Mouse (Mus musculus) stomach, embryonic 16.5 days (tissue): ENCODE data around the gene Nsg2. TPM values are rescaled to one million over a fixed set of nuclear protein-coding genes. Genes with fewer than 3 reads are reported as not detected.
A peak's percentile ranks its signal among the peaks of the same experiment; 100 is the strongest.

ENCODE experiments used
- ATAC-seq: fragments of 200-750 bp; cut with Nextera tagmentation; 2 replicates; pipeline ENCODE4 v1.8.0; 2017; ENCODE audit warnings: moderate number of reproducible peaks, moderate TSS enrichment; ENCODE audit not compliant: insufficient read depth, low FRiP score
- H3K27ac ChIP-seq: fragments of 300-500 bp; sonication (generic); 2 replicates; pipeline ENCODE4 v1.5.1; 2014; ENCODE audit warnings: low read length
- H3K27me3 ChIP-seq: fragments of 300-500 bp; sonication (generic); 2 replicates; pipeline ENCODE4 v1.6.1; 2014; ENCODE audit warnings: low read length, control low read depth, mixed read lengths; ENCODE audit not compliant: control insufficient read depth, insufficient read depth
- H3K36me3 ChIP-seq: fragments of 300-500 bp; sonication (generic); 2 replicates; pipeline ENCODE4 v1.6.1; 2014; ENCODE audit warnings: low read length; ENCODE audit not compliant: control insufficient read depth, insufficient read depth
- H3K4me1 ChIP-seq: fragments of 300-500 bp; sonication (generic); 2 replicates; pipeline ENCODE4 v1.6.1; 2014; ENCODE audit warnings: low read length, control low read depth, mixed read lengths; ENCODE audit not compliant: control insufficient read depth, insufficient read depth
- H3K4me2 ChIP-seq: fragments of 300-500 bp; sonication (generic); 2 replicates; pipeline ENCODE4 v1.6.1; 2014; ENCODE audit warnings: low read depth, low read length, mixed read lengths
- H3K4me3 ChIP-seq: fragments of 300-500 bp; sonication (generic); replicated peaks from 2 replicates; pipeline ENCODE4 v1.5.1; 2014; ENCODE audit warnings: mild to moderate bottlenecking, low read length
- H3K9ac ChIP-seq: fragments of 300-500 bp; sonication (generic); 2 replicates; pipeline ENCODE4 v1.6.1; 2014; ENCODE audit warnings: low read length
- H3K9me3 ChIP-seq: fragments of 300-500 bp; sonication (generic); replicated peaks from 2 replicates; pipeline ENCODE4 v1.6.1; 2016; ENCODE audit warnings: low read length, control low read depth; ENCODE audit not compliant: control insufficient read depth
- WGBS: fragments of 180-500 bp; shearing (Covaris S2); extraction: QIAGEN DNeasy Blood & Tissue Kit; methylation state at CpG from one replicate; pipeline ENCODE4 v1.1.7; 2014; 5-methylcytosine and 5-hydroxymethylcytosine counted together
- polyA plus RNA-seq: library from polyadenylated mRNA; unstranded; fragments of >200 nt; fragmentation: Nextera tagmentation; extraction: Ambion mirVana; gene quantifications from 2 replicates; pipeline ENCODE4 v1.2.1, GENCODE M21; 2015

Nsg2 gene
- polyA plus RNA-seq, 1 experiment from 2014 or later = 8.2 TPM

GRCm38 (mm10) chr11:32087376-32087775, 87.1 kb downstream of the Nsg2 start:
- Histone ChIP-seq H3K36me3 (no peaks in the 10 kb centered on the region), H3K27me3 (no peaks in the 10 kb centered on the region), H3K9me3 (no peaks in the 10 kb centered on the region), H3K4me3 (no peak overlapping the region), H3K27ac (no peak overlapping the region), H3K4me1 (no peaks in the 10 kb centered on the region), H3K9ac (no peak overlapping the region), H3K4me2 (no peak overlapping the region)
- ATAC-seq = no peak
- WGBS = 37% methylated on average over 2 of the region's 2 CpGs

- WGBS = 74% methylated on average over 9 of the region's 9 CpGs
- no peak overlapping the region for H3K27ac ChIP-seq
- no peak overlapping the region for H3K4me2 ChIP-seq
- H3K4me1 ChIP-seq = no peaks in the 10 kb centered on the region
- no peaks in the 10 kb centered on the region for H3K9me3 ChIP-seq
- no peak for ATAC-seq
- H3K9ac ChIP-seq = no peak overlapping the region
- H3K36me3 ChIP-seq = no peaks in the 10 kb centered on the region
- no peak overlapping the region for H3K4me3 ChIP-seq
- H3K27me3 ChIP-seq = no peaks in the 10 kb centered on the region
These were observed 87.6 kb downstream of the Nsg2 start for GRCm38 (mm10) chr11:32087779-32088442.

- H3K27me3 ChIP-seq = no peaks in the 10 kb centered on the region
- H3K36me3 ChIP-seq = no peaks in the 10 kb centered on the region
- no peak overlapping the region for H3K27ac ChIP-seq
- H3K9me3 ChIP-seq = no peaks in the 10 kb centered on the region
- 87% methylated on average over 4 of the region's 4 CpGs for WGBS
- no peak for ATAC-seq
- H3K4me1 ChIP-seq = peaks cover 4% of the 10 kb centered on the region; the same call in 1 of the 2 replicates
- H3K4me2 ChIP-seq = no peak overlapping the region
- no peak overlapping the region for H3K9ac ChIP-seq
- no peak overlapping the region for H3K4me3 ChIP-seq
These were observed 95.5 kb downstream of the Nsg2 start for GRCm38 (mm10) chr11:32095793-32096192.

- 80% methylated on average over 6 of the region's 6 CpGs for WGBS
- ATAC-seq = no peak
- no peak overlapping the region for H3K4me3 ChIP-seq
- H3K9me3 ChIP-seq = no peaks in the 10 kb centered on the region
- no peaks in the 10 kb centered on the region for H3K36me3 ChIP-seq
- H3K9ac ChIP-seq = no peak overlapping the region
- peaks cover 4% of the 10 kb centered on the region; the same call in 1 of the 2 replicates for H3K4me1 ChIP-seq
- no peak overlapping the region for H3K27ac ChIP-seq
- no peak overlapping the region for H3K4me2 ChIP-seq
- H3K27me3 ChIP-seq = no peaks in the 10 kb centered on the region
These were observed 96.1 kb downstream of the Nsg2 start for GRCm38 (mm10) chr11:32096346-32096745.

GRCm38 (mm10) chr11:32101059-32101632, 100.9 kb downstream of the Nsg2 start:
- H3K27me3 ChIP-seq = no peaks in the 10 kb centered on the region
- H3K4me2 ChIP-seq = no peak overlapping the region
- no peak overlapping the region for H3K4me3 ChIP-seq
- WGBS = 29% methylated on average over 3 of the region's 3 CpGs
- peak overlapping the region; percentile 34 for H3K27ac ChIP-seq
- H3K4me1 ChIP-seq = peaks cover 11% of the 10 kb centered on the region; the same call in 1 of the 2 replicates
- no peak overlapping the region for H3K9ac ChIP-seq
- H3K9me3 ChIP-seq = no peaks in the 10 kb centered on the region
- ATAC-seq = peak; percentile 68; the same call in 1 of the 2 replicates
- no peaks in the 10 kb centered on the region for H3K36me3 ChIP-seq

- 15% methylated on average over 12 of the region's 12 CpGs for WGBS
These were observed 102.7 kb downstream of the Nsg2 start for GRCm38 (mm10) chr11:32102976-32103375.

GRCm38 (mm10) chr11:32104406-32105116, 104.3 kb downstream of the Nsg2 start:
- H3K9ac ChIP-seq = no peak overlapping the region
- H3K9me3 ChIP-seq = no peaks in the 10 kb centered on the region
- H3K4me2 ChIP-seq = no peak overlapping the region
- H3K4me3 ChIP-seq = no peak overlapping the region
- no peak for ATAC-seq
- 65% methylated on average over 9 of the region's 9 CpGs for WGBS
- peaks cover 11% of the 10 kb centered on the region; the same call in 1 of the 2 replicates for H3K4me1 ChIP-seq
- H3K27ac ChIP-seq = no peak overlapping the region
- H3K36me3 ChIP-seq = no peaks in the 10 kb centered on the region
- no peaks in the 10 kb centered on the region for H3K27me3 ChIP-seq

More at GRCm38 (mm10) chr11:32102976-32103375, 102.7 kb downstream of the Nsg2 start:
- Histone ChIP-seq H3K27me3 (no peaks in the 10 kb centered on the region), H3K4me3 (no peak overlapping the region), H3K4me1 (peaks cover 11% of the 10 kb centered on the region; the same call in 1 of the 2 replicates), H3K9ac (no peak overlapping the region; the same call in 1 of the 2 replicates), H3K36me3 (no peaks in the 10 kb centered on the region), H3K4me2 (peak overlapping the region; percentile 30; the same call in 1 of the 2 replicates), H3K9me3 (no peaks in the 10 kb centered on the region), H3K27ac (no peak overlapping the region)
- ATAC-seq = no peak; the same call in 1 of the 2 replicates

- Histone ChIP-seq H3K4me2 (no peak overlapping the region), H3K36me3 (no peaks in the 10 kb centered on the region), H3K4me1 (peaks cover 7% of the 10 kb centered on the region; the same call in 1 of the 2 replicates), H3K27me3 (no peaks in the 10 kb centered on the region), H3K27ac (no peak overlapping the region), H3K9ac (no peak overlapping the region), H3K9me3 (0 out of 2 replicates have a peak, but pooled peaks cover 3% of the 10 kb centered on the region), H3K4me3 (no peak overlapping the region)
- no peak for ATAC-seq
- WGBS = 45% methylated on average over 10 of the region's 10 CpGs
These were observed 105.7 kb downstream of the Nsg2 start for GRCm38 (mm10) chr11:32105750-32106646.
